Mouse (Mus musculus) embryonic fibroblast, embryonic 13.5 days (primary cell): Measurements from ENCODE around the gene Helz2. TPM values are rescaled to one million over a fixed set of nuclear protein-coding genes. Genes with fewer than 3 reads are reported as not detected.
"Not testable (repeated sequence)": the region's sequence is repeated elsewhere in the genome, so short reads cannot be mapped to it uniquely, and the experiment has no call there.

Source experiments
- H3K27ac ChIP-seq: 2 replicates; pipeline ENCODE4 v1.5.1; 2012; ENCODE audit warnings: low read length, control low read depth, inconsistent platforms; ENCODE audit not compliant: insufficient read depth
- H3K4me1 ChIP-seq: 2 replicates; pipeline ENCODE4 v1.6.1; 2011; ENCODE audit warnings: low read length; ENCODE audit not compliant: control insufficient read depth, insufficient read depth
- H3K4me3 ChIP-seq: 2 replicates; pipeline ENCODE4 v1.5.1; 2011; ENCODE audit warnings: mild to moderate bottlenecking, control low read depth, low read length; ENCODE audit not compliant: insufficient read depth
- CTCF ChIP-seq: IDR thresholded peaks from 2 replicates; pipeline ENCODE4 v1.5.1; 2011; ENCODE audit warnings: mild to moderate bottlenecking, control low read depth, low read length, moderate library complexity, borderline replicate concordance; ENCODE audit not compliant: insufficient read depth
- POLR2A ChIP-seq: IDR thresholded peaks from 2 replicates; pipeline ENCODE4 v1.6.1; 2011; ENCODE audit warnings: low read depth, mild to moderate bottlenecking, control low read depth, low read length, moderate library complexity
- polyA plus RNA-seq: library from polyadenylated mRNA; stranded (reverse); fragments of >200 nt; gene quantifications from 2 replicates; pipeline ENCODE4 v1.2.4, GENCODE M21; 2011; ENCODE audit warnings: low read depth; ENCODE audit not compliant: missing spikeins, insufficient read length

Gene Helz2
- polyA plus RNA-seq, 1 experiment = 10.5 TPM

DNA sequence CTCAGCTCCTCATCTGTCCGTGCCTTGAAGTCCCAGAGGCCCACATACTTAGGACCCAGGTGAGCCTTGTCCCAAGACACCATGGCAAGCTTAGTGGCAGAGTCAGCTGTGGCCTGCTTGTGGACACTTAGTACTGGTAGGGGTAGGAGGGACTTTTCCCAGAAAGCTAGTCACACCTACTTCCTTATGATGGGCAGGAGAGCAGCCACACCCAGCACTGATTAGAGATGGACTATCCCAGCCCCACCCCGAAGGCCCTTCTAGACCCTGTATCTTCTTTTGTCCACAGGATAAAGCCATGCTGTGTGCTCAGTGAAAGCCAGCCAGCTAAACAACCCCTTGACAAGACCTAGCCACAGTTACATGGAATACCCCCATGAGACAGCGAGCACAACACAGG lies 39.4 kb downstream of the Helz2 start, which contains the start of gene Ptk6:
Ptk6 (minus strand) TSS at position 368 of the 400 bp plus-strand sequence.
- H3K4me1 ChIP-seq = no peaks in the 10 kb centered on the region
- no peak within 1 kb of the TSS for H3K27ac ChIP-seq
- H3K4me3 ChIP-seq = no peak within 1 kb of the TSS
- TF ChIP-seq CTCF (no peak), POLR2A (no peak)

GRCm38 (mm10) chr2:181201606-181202005 lies 40.2 kb downstream of the Helz2 start:
- TF ChIP-seq POLR2A (no peak), CTCF (no peak)
- Histone ChIP-seq H3K27ac (no peak overlapping the region), H3K4me1 (no peaks in the 10 kb centered on the region), H3K4me3 (no peak overlapping the region)

DNA sequence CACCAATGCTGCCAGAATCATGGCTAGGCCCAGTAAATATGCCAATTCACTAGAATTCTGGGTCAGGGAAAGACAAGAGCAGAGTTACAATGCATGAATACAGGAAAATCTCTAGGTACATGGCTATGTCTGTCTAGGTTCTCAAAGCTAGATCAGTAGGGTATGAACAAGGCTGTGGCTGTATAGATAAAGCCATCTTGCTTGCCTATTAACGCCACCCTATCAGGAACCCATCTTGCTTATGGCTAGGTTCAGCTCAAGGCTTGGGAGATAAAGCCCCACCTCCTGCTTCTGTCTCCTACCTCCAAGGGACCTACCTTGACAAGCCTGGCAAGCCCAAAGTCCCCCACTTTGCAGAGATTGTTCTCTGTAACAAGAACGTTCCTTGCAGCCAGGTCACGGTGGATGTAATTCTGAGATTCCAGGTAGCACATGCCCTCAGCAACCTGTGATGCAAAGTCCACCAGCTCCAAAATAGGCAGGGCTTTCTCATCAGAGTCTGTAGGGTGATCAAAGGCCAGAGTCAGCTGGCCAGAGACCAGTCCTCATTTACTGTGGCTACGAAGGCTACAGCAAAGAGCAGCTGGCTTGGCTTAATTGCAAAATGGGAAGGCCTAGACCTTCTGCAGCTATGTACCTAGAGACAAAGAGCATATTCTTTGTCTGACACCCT lies 45.1 kb downstream of the Helz2 start:
- TF ChIP-seq CTCF = no peak
- no peak for TF ChIP-seq POLR2A
- no peak overlapping the region for H3K27ac ChIP-seq
- H3K4me3 ChIP-seq = no peak overlapping the region
- no peaks in the 10 kb centered on the region for H3K4me1 ChIP-seq

DNA sequence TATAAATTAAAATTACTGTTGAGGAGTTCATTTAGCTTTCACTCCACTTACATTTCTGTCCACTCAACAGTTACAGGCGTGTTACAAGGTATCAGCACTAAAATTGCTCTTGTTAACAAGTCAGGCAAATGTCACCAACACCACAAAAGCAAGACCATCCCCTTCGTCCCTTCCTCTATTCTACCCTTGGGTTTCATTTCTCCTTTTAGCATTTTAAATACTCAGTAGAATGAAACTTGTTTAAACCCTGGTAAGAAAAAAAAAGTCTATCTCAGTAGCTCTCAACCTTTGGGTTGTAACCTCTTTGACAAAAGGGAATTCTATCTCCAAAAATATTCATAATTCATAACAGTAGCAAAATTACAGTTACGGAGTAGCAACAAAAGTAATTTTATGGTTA lies 48.8 kb downstream of the Helz2 start:
- no peak overlapping the region for H3K4me3 ChIP-seq
- no peak overlapping the region for H3K27ac ChIP-seq
- H3K4me1 ChIP-seq = no peaks in the 10 kb centered on the region
- TF ChIP-seq CTCF (no peak), POLR2A (no peak)

DNA sequence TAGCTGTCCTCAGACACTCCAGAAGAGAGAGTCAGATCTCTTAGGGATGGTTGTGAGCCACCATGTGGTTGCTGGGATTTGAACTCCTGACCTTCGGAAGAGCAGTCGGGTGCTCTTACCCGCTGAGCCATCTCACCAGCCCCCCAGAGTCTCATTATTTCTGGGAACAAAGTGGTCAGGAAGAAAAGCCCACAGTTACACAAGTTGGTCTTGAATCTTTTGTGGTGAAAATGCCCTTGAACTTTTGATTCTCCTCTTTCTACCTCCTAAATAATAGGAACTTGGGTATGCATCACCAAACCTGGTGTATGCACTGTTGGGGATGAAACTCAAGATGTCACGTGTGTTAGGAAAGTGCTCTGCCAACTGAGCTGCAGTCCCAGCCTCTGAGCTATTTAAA lies 49.9 kb downstream of the Helz2 start:
- Histone ChIP-seq H3K4me1 (no peaks in the 10 kb centered on the region), H3K27ac (no peak overlapping the region), H3K4me3 (no peak overlapping the region)
- TF ChIP-seq CTCF = no peak

DNA sequence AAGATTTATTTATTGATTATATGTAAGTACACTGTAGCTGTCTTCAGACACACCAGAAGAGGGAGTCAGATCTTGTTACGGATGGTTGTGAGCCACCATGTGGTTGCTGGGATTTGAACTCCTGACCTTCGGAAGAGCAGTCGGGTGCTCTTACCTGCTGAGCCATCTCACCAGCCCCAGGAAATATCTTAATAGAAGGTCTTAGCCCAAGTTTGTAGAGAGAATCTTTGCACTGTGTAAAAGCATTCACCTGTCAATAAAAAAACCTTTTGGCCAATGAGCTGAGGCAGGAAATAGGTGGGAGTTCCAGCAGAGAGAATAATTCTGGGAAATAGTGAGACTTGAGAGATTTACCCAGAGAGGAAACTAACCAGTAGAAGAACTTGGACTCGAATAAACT lies 50.4 kb downstream of the Helz2 start:
- H3K4me3 ChIP-seq, H3K27ac ChIP-seq, H3K4me1 ChIP-seq: not testable (repeated sequence)

- no peak overlapping the region for H3K4me3 ChIP-seq
- TF ChIP-seq CTCF = no peak
- no peak for TF ChIP-seq POLR2A
- H3K4me1 ChIP-seq = no peaks in the 10 kb centered on the region
- H3K27ac ChIP-seq = no peak overlapping the region
These were observed 52.5 kb downstream of the Helz2 start for GRCm38 (mm10) chr2:181189321-181189720.

DNA sequence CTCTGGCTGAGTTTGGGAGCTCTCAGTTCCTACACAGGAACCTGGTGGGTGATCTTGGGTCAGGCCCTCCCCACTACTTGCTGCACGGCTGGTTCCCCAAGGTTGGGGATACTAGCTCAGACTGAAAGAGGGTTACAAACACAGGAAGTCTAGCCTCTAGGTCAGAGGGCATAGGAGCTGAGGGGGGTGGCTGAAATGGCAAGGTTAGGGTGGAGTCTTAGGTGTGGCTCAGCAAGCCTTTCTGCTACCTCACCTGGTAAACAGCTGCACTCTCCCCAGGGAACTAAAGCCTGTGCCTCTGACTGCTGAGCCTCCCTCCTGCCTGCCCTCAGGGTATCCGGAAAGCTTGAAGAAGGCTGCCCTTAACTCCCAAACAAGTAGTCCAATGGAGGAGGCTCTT lies 53.1 kb downstream of the Helz2 start:
- H3K4me1 ChIP-seq = no peaks in the 10 kb centered on the region
- no peak overlapping the region for H3K27ac ChIP-seq
- TF ChIP-seq CTCF = no peak
- no peak for TF ChIP-seq POLR2A
- no peak overlapping the region for H3K4me3 ChIP-seq

DNA sequence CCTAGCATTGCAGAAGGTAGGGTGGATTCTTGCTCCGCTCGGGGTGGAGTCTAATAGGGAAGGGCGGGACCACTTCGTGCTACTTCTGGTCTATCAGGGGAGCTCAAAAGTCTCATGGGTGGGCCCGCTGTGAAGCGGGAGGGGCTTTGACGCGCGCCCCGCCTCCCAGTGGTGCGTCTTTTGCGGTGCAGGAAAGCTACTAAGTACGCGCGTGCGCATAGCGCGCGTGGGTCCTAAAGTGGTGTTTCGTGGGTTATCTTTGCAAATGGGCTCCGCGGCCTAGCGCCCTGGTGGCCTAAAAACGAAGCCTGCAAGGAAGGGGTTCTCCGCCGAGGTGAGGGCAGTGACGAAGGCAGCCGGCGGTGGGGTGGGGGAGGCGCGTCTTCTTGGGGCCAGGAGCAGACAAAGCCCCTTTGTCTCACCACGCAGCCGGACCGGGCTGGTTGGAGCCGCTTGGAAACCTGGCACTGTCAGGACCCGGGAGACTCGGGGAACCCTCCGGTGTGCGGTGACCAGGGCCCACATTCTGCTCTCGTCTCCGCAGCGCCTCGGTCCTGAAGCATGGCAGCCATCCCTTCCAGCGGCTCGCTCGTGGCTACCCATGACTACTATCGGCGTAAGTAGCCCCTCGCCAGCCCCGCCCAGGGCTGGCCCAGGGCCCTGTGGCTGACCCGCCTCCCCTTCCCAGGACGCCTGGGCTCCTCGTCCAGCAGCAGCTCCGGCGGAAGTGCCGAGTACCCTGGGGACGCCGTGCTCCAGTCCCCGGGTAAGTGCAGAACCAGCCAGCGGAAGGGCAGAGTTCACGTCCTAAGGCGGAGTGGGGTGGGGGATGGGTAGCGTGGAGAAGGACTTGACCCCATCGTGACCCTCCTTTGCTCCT lies 54.5 kb downstream of the Helz2 start, which contains the start of gene Ppdpf:
Ppdpf (plus strand) TSS at position 127 of the 880 bp plus-strand sequence.
- TF ChIP-seq CTCF (no peak), POLR2A (peak; percentile 72)
- Histone ChIP-seq H3K4me1 (no peaks in the 10 kb centered on the region), H3K4me3 (peak within 1 kb of the TSS; percentile 68), H3K27ac (peak within 1 kb of the TSS; percentile 32)

DNA sequence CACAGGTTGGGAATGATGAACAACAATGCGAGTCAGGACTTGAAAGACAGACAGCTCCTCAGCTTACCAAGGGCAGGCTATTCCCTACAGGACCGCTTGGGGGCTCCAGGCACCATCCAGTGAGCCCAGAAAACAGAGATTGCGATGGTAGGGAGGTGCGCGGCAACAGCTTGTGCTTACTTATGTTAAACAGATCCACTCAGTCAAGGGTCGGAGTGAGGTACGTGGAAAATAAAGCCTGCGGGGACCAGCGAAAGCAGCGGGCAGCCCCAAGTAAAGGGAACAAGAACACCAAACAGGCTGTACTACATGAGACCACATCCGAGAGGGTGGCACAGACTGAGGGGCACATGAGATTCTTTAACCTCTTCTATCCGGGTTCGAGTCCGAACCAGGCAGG lies 55.2 kb downstream of the Helz2 start:
- H3K27ac ChIP-seq = no peak overlapping the region
- no peaks in the 10 kb centered on the region for H3K4me1 ChIP-seq
- H3K4me3 ChIP-seq = peak overlapping the region; percentile 68
- TF ChIP-seq POLR2A = no peak
- peak; percentile 90 for TF ChIP-seq CTCF
